Mouse (Mus musculus) left cerebral cortex, adult 18-20 months (tissue): ENCODE data around the gene Glt6d1. TPM values are rescaled to one million over a fixed set of nuclear protein-coding genes. Genes with fewer than 3 reads are reported as not detected.

Source experiments
- DNase-seq, 2 experiments: peaks; one replicate each; pipeline ENCODE4 v3.0.0; 2021 to 2022; ENCODE audit warnings: low spot score in 2 of 2, mixed read lengths in 1 of 2
- total RNA-seq, 2 experiments: library from RNA; stranded (reverse); gene quantifications; 2 replicates each; pipeline ENCODE4 v1.2.3; 2021

The Glt6d1 gene
- total RNA-seq, 2 experiments from 2014 or later, result not detected

DNA sequence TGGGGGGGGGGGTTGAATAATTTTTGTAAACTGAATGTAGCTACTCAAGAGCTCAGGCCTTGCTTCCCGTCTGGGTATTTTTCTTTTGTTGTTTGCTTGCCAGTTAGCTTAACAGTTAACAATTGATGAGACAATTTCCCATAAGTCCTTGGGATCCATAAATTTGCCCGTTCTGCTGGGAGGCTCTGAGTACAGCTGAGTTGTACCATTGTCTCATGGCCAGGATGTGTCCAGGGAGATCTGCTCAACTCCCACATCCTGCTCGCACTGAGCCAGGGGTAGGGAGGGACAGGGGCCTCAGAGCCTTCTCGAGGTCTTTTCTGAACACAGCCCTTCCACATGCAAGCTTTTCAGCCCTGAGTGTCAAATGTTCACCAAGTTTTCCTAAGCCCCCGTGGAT, 17.6 kb downstream of the Glt6d1 start:
- DNase-seq, result no peak

DNA sequence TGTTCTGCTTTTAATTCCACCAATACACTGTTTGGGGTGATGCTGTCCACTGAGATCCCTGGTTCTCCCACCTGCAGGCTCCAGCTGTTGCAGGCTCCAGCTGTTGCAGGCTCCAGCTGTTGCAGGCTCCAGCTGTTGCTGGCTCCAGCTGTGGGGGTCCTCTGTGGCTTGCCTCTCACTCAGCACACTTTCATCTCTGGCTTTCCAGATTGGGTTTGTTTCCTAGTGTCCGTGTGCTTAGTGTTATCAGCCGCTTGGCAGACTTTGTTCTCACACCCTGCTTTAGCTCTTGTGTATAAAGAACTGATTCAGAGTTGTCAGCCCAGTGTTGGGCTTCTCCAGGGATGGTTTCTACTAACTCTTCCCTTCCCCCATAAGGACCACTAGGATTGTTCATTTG, 18.0 kb downstream of the Glt6d1 start:
- no peak for DNase-seq

DNA sequence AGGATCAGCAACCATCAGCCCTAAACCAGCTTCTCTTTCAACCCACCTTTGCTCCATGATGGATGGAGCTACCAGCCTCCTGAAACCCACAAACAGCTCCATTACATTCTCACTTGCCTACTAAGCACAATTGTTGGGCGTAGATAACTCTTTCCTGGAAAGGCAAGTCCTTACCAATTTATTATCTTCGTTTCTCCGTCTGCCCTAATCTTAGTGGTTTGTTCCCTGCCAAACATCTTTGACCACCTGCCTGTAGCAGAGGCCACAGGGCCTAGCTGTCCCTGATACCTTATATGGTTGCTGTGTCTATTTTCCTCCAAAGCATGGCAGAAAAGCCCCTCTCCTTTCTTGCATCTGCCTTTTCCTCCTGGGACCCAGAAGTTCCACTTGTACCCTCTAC, 26.6 kb downstream of the Glt6d1 start:
- DNase-seq, result no peak

DNA sequence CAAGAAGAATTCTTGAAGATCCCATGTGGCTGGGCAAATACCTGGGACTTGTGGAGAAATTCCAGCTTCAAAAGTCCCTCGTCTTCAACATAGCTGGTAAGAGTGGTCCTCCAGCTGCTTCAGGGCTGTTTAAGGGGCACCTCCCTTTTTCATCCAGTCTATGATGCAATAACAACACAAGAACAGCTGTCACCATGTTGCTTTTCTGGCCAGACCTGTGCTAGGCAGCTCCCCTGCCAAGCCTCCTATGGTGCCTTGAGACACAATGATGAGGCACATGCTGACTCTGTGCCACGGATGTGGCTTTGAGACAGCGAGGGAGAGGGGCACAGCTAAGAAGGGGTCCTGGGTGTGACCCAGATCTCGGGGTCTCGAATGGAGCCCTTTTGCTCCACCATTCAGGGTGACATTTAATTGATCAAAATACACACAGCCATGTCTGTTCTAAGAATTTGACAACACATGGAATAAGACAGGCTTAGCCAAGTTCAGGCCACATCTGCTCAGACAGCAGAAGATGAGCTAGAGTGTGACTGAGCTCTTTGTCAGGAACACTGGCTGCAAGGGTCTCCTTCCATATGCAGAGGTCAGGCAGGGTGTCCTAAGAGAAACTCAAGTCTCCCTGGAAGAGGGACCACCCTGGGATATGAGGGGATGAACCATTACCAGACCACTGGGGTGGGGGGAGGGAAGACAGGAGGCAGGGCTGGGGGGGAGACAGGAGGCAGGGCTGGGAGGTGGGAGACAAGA, 29.9 kb downstream of the Glt6d1 start:
- DNase-seq, result no peak

GRCm38 (mm10) chr2:25781957-25782356, 33.7 kb downstream of the Glt6d1 start, which contains the start of gene Gm13539:
TSS of gene Gm13539 (plus strand) at chr2:25782257.
- DNase-seq, result no peak

GRCm38 (mm10) chr2:25780921-25781320, 34.7 kb downstream of the Glt6d1 start:
- DNase-seq, result no peak

DNA sequence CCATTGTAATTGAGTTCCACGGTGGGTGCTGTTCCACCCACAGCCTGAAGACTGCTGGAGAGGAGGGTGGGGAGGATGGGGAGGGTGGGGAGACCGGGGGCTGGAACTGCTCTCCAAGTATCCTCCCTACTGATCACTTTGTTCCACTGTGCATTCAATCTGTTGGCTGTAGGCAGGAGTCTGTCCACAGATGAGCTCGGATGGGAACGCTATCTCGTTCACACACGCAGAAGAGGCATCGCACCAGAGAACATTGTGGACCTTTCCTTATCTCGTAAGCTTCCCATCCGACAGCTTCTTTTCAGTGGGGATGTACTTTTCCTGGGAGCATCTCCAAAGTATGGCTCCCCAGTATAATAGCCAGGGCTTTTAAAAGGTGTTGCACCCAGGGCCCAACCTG, 36.6 kb downstream of the Glt6d1 start:
- no peak for DNase-seq

GRCm38 (mm10) chr2:25776717-25777116, 38.9 kb downstream of the Glt6d1 start, which contains the start of gene Lcn11:
TSS of gene Lcn11 (plus strand) at chr2:25777017.
- no peak for DNase-seq

DNA sequence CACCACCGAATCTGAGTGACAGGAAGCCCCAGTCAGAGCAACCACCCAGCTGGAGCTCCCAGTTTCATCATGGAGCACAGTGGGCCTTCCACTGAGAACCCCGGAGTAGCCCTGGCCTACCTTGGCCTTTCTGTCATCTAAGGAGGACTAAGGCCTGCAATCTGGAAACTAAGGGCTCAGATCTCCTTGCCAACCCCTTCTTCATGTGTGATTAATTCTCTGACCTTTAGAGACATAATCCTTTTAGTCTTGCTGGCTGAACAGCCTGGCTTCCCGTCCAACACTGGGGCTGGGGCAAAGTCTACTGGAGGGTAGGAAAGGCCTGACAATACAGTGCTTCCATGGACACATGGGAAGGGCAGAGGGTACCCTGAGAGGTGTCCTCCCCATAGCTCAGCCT, 39.7 kb downstream of the Glt6d1 start:
- DNase-seq, result no peak

- no peak for DNase-seq
Observed at GRCm38 (mm10) chr2:25774640-25775039, 41.0 kb downstream of the Glt6d1 start.

GRCm38 (mm10) chr2:25773507-25773906, 42.1 kb downstream of the Glt6d1 start:
- no peak for DNase-seq

DNA sequence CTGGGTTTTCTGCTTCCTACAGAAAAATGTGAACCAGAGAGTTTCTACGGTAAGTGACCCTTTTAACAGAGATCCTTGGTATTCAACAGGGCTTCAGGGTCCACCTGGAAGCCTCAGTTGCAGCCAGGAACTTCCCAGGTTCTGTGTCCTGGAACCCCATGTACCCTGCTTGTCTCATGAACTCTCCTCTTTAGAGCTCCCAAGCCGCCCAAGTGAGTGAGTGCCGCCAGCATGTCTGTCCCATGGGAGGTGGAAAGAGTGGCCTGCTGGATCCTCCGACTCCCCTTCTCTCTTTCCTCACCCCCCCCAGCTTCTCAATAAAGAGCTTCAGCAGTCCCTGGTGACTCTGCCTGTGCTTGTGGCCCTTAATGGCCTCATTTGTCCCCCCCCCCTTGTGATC, 47.9 kb downstream of the Glt6d1 start:
- no peak for DNase-seq

GRCm38 (mm10) chr2:25765269-25765668, 50.4 kb downstream of the Glt6d1 start, which contains the start of gene Lcn3:
TSS of gene Lcn3 (plus strand) at chr2:25765569.
- DNase-seq, result no peak

- no peak for DNase-seq
Observed at GRCm38 (mm10) chr2:25758064-25758625, 57.5 kb downstream of the Glt6d1 start.

DNA sequence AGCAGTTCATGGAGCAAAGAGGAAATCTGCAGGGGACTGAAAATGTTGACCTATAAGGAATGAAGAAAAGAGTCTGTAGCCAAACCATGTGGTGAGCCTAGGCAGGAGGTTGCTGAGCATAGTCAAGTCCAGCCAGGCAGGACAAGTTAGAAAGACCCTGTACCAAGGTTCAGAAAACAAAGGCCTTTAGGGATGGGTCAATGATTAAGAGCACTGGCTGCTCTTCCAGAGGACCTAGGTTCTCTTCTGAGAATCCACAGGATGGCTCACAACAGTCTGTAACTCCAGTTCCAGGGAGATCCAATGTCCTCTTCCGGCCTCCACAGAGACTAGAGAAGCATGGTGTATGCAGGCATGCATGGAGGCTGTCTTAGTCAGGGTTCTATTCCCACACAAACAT, 61.4 kb downstream of the Glt6d1 start:
- DNase-seq, result no peak

Other genes starting within 250 kb of the Glt6d1 start
- 1 to 10 TPM; 1.1 to 1.3 TPM for gene Mamdc4, start 241.0 kb downstream of the Glt6d1 start, total RNA-seq
- 10 to 100 TPM; 60.3 to 63.0 TPM for gene Phpt1, start 240.6 kb downstream of the Glt6d1 start, total RNA-seq
- 10 to 100 TPM; 85.6 to 86.3 TPM for gene Ajm1, start 234.1 kb downstream of the Glt6d1 start, total RNA-seq
- gene Rabl6, start 207.3 kb downstream of the Glt6d1 start, total RNA-seq, result 100 to 1,000 TPM; 146 to 150 TPM
- gene Ccdc183, start 198.2 kb downstream of the Glt6d1 start, total RNA-seq, result not detected
- gene Tmem141, start 193.8 kb downstream of the Glt6d1 start, total RNA-seq, result 10 to 100 TPM; 21.7 to 23.1 TPM
- gene Fcna, start 187.8 kb downstream of the Glt6d1 start, total RNA-seq, result under 1 TPM; 0.66 to 0.79 TPM
- gene Lcn8, start 162.7 kb downstream of the Glt6d1 start, total RNA-seq, result not detected
- not detected for gene Lcn5, start 157.9 kb downstream of the Glt6d1 start, total RNA-seq
- not detected for gene Lcn6, start 139.1 kb downstream of the Glt6d1 start, total RNA-seq
- not detected for gene Lcn10, start 133.1 kb downstream of the Glt6d1 start, total RNA-seq
- not detected for gene Obp2a, start 115.8 kb downstream of the Glt6d1 start, total RNA-seq
- gene Bmyc, start 109.1 kb downstream of the Glt6d1 start, total RNA-seq, result 10 to 100 TPM; 89.7 to 94.0 TPM
- gene Obp2b, start 78.8 kb downstream of the Glt6d1 start, total RNA-seq, result not detected
- not detected for gene Lcn3, start 50.3 kb downstream of the Glt6d1 start, total RNA-seq
- not detected for gene Lcn11, start 38.8 kb downstream of the Glt6d1 start, total RNA-seq
- not detected for gene Gm13539, start 33.6 kb downstream of the Glt6d1 start, total RNA-seq
- gene Lcn9, start 7.3 kb upstream of the Glt6d1 start, total RNA-seq, result not detected
- gene Sohlh1, start 31.4 kb upstream of the Glt6d1 start, total RNA-seq, result not detected
- gene Kcnt1, start 47.9 kb upstream of the Glt6d1 start, total RNA-seq, result 100 to 1,000 TPM; 118 to 130 TPM
- 100 to 1,000 TPM; 155 to 171 TPM for gene Camsap1, start 167.4 kb upstream of the Glt6d1 start, total RNA-seq
- 10 to 100 TPM; 55.6 to 59.6 TPM for gene Ubac1, start 205.9 kb upstream of the Glt6d1 start, total RNA-seq